Mouse (Mus musculus): ENCODE data around the gene Vmn1r61.

Gene Vmn1r61

GRCm38 (mm10) chr7:5613195-5613594, at the start of gene Vmn1r61:
Vmn1r61 (minus strand) TSS chr7:5613295.
- no peak for DNase-seq
